Mouse (Mus musculus): Measurements from ENCODE around the gene Nyap1.

Gene Nyap1

DNA sequence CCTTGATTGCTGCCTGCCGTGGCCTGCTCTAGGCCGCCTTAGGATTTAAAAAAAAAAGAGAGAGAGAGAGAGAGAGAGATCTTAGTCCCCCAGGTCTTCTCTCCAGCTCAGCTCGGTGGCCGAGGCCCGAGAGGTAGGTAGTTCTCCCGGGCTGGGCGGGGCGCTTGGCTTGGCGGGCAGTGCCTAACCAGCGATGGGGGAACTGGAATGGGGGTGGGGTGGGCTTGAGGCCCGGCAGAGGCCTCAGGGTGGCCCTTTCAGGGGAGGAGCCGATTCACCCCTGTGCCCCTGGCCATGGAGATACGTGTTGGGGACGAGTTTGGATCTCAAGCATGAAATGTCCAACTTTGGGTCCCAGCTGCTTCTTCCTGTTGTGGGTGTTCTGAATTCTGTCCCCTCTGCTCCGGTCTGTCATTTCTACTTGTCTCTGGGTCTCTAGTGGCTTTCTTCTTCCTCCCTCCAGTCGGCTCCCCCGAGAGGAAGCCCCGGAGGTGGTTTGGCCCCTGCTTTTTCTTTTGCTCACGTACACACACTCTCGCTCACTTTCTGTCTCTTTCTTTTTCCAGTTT, 5.0 kb upstream of the Nyap1 start:
- CTCF ChIA-PET: interaction anchor here (0.6 to 2.0 kb wide), 4 partner anchors 9 to 89 kb away, joined by 3 to 5 read pairs (median 3); no protein-coding TSS in a partner anchor

DNA sequence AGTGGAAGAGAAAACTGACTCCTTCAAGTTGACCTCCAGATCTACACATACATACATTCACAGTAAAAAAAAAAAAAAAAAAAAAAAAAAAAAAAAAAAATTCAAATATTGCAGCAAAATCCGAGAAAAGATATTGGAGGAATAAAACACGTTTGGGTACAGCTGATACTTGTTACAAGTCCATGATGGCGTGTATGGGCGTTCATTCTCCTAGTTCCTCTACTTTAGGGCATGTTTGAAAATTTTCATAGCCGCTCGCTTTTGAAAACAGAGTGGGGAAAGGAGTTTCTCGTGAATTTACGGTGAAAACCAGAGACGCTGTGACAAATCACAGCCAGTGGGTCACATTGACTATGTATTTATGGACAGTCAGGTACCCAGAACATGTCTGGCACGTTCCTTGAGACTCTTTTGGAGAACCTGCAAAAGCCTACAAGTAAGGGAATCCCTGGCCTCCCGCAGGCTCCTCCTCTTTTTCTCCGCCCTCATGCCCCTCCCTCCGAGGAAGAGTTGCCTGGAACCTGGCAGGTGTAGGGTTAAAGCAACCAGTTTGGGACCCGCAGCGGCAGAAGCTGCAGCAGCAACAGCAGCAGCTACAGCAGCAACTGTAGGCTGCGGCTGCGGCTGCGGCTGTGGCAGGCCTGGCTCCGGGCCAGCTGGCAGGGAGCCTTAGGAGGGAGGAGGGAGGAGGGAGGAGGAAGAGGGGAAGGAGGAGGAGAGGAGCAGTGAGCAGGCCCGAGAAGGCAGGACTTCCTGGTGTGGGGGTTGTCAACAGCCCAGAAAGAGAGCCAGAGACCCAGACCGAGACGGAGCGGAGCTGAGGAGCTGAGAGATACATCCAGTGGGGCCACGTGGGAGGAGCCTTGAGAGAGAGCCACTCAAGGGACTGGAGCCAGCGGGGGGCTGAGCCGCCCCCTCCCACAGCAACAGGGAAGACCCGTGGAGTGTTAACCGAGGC, 4.1 kb upstream of the Nyap1 start, which contains the start of gene Tsc22d4:
Tsc22d4 (plus strand) TSS at position 517 of the 958 bp plus-strand sequence.
- CTCF ChIA-PET: interaction anchor here (0.6 to 2.0 kb wide), 3 partner anchors 11 to 89 kb away, joined by 3 to 5 read pairs (median 3); partner anchors contain the start of gene Ppp1r35

DNA sequence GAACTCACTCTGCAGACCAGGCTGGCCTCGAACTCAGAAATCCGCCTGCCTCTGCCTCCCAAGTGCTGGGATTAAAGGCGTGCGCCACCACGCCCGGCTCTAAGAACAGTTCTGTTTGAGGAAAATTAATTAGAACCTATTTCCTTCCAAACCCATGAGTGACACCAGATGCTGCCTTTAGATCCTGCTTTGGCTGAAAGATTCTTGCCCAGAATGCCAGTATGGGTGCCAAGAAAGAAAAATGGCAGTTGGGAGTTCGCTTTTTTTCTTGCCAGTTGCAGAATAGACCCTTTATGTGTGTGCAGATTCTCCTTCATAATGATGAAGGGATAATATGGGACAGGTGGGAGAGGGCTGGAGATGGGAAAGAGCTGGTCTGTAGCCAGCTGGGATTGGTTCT, 2.8 kb upstream of the Nyap1 start:
- CTCF ChIA-PET: no interaction called here

DNA sequence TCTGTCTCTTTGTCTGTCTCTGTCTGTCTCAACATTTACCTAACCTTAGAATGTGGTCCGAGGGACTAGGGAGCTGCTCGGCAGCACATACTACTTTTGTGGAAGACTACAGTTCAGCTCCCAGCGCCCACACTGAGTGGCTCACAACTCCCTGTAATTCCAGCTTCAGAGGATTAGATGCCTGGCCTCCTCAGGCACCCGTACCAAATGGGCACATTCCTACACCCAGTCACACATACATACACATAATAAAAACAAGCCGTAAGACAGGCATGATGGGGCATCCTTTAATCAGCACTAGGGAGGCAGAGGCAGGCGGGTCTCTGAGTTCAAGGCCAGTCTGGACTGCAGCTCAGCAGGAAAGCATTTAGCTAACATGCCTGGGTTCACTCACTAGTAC, 1.4 kb upstream of the Nyap1 start:
- CTCF ChIA-PET: no interaction called here

DNA sequence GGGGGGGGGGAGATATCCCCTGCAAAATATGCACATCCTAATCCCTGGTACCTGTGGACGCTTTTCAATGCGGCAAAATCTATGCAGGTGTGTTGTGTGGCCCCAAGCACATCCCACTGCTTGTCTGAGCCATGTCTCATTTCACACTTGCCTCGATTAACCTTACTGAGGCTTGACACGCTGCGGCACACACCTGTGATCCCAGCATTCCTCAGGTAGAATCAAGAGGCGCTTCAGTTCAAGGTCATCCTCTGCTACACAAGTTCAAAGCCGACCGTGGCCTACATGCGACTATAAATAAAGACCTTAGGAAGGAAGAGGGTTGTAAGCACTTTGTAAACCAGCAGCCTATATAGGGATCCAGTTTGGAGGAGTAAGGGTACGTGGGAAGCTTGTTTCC, 641 bp upstream of the Nyap1 start:
- CTCF ChIA-PET: interaction anchor here (0.6 to 0.9 kb wide), 2 partner anchors 76 to 87 kb away, joined by 5 to 9 read pairs; no protein-coding TSS in a partner anchor

DNA sequence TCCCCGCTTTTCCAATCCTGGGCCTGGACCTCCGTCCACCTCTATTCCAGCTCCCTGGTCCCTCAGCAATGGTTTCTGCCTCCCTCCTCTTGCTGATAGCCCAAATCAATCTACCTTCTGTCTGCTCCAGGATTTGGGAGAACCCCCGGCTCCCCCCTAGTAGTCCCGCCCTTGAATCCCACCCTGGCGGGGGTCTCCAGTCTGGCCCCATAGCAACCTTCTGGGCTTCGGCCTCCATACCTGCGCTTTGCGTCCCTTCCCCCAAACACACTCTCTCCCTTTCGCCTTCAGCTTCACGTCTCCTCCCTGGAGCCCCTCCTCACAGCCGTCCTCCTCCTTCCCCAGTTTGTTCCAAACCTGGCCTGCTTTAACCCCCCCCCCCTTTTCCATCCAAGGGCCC, 901 bp downstream of the Nyap1 start:
- CTCF ChIA-PET: interaction anchor here (0.7 kb wide), 2 partner anchors 86 to 112 kb away, joined by 3 to 5 read pairs; no protein-coding TSS in a partner anchor

DNA sequence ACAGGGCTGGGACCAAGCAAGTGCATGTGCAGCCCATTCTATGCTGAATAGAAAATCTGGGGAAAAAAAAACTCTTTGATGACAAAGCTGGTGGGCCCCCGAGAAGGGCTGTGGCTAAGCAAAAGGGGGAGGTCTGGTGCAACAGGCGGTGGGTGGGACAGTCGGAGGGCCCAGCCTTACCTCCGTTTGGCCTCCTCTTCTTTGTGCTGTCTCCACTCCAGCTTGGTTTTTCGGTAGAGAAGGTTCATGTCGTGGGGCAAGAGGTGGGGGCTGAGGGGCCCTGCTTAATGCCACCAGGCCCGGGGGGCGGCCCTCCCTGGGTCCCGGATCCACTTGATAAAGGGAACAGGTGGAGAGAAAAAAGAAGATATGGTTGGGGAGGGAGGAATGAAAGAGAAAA, 1.9 kb downstream of the Nyap1 start:
- CTCF ChIA-PET: interaction anchor here (1.0 kb wide), 2 partner anchors 8 to 9 kb away, joined by 3 read pairs; no protein-coding TSS in a partner anchor

DNA sequence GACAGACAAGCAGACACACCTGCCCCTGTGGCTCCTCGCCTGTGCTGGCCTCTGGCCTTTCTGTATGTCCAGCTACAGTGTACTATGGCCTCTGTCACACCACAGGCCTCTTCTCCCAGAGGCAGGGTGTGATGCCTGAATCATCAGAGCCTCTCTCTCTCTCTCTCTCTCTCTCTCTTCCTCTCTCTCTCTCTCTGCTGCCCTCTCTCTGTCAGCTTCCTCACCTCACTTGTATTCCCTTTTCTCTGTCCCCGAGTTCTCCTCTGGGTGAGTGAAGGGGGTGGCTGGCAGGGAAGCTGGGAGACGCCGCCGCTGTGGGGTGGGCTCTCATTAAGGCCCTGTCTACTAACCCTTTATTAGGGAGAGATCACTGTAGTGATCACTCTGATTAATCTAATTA, 2.9 kb downstream of the Nyap1 start:
- CTCF ChIA-PET: interaction anchor here (0.6 to 1.0 kb wide), 2 partner anchors 9 kb away, joined by 3 to 4 read pairs; no protein-coding TSS in a partner anchor

DNA sequence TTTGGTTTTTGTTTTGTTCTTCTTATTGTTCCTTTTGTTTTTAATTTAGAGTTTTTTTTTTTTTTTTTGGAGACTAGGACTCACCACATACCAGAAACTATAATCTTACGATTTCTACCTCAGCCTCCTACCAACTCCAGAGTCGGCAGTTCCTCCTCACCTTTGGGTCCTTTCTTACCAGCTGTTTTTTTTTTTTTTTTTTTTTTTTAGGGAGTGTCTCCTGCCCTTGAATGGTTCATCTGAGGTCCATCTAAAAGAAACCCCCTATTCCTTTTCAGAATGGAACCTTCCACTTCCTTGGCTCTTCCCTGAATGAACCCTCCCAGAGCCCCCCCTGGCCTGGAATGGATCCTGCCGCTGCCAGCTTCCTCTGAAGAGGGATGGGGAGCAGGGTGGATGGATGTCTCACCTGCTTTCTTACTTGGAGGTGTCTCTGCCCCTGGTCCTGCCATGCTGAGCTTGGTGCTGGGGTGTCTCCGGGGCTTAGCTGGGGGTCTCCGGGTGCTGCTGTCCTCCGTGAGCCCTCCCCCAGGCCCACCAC, 3.9 kb downstream of the Nyap1 start:
- CTCF ChIA-PET: interaction anchor here (0.7 kb wide), 1 partner anchor 1240 kb away, joined by 3 read pairs; no protein-coding TSS in a partner anchor

DNA sequence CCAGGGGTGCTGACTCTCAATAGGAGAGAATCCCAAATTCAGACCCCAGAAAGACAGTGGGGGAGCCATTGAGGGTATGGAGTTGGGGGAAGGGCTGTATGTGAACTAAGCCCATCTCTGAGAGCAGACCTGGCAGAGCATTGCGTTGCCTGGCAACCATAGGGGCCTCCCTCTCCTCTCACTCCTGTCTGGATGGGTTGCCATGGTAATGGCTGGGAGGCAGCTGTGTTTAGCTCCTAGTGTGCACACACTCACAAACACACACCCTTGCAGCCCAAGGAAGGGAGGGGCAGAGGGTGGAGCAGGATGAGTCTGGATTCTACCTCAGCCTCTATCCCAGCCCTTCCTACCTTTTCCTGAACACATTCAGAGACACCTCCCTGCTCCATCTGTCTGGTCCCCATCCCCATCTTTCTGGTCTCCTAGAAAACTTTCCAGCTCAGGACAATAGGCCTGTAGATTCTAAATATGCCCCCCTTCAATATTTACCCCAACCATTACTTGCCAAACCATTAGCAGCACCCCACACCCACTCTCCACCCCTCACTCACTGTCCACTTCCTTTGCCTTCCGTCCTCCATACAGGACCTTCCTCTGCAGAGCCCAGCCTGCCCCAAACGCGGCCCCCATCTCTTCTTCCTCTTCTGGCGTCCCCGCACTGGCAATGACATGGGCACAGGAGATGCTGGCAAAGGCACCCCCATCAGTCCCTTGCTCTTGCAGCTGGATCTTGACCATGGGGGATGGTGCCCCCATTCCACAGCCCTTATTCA, 6.9 kb downstream of the Nyap1 start:
- CTCF ChIA-PET: interaction anchor here (0.6 kb wide), 1 partner anchor 141 kb away, joined by 9 read pairs; no protein-coding TSS in a partner anchor

DNA sequence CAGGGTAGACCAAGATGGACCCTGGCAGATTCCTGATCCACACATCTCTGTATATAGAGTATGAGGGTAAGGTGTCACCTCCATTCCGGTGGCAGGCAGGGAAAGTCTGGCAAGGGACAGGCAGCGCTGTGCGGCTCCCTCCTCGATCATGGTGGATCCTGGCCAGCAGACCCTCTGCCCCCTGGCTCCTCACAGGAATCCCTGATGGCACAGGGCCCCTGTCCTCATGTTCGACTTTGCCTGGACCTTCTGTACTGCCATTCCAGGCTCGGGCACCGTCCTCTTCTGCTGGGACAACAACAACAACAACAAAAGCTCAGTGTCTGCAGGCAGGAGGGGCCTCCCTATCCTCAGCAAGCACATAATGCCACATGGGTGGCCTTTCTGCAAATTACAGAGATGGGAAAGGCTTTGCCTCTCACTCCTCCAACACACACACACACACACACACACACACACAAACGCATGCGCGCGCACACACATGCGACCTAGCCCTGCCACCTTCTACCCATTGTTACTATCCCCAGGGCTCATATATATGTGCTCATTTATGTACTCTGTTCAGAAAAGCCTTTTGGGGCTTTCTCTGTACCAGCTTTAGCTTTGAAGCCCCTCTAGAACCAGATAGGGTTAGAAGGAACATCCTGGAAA, 7.6 kb downstream of the Nyap1 start:
- CTCF ChIA-PET: interaction anchor here (0.6 kb wide), 1 partner anchor 140 kb away, joined by 9 read pairs; no protein-coding TSS in a partner anchor

DNA sequence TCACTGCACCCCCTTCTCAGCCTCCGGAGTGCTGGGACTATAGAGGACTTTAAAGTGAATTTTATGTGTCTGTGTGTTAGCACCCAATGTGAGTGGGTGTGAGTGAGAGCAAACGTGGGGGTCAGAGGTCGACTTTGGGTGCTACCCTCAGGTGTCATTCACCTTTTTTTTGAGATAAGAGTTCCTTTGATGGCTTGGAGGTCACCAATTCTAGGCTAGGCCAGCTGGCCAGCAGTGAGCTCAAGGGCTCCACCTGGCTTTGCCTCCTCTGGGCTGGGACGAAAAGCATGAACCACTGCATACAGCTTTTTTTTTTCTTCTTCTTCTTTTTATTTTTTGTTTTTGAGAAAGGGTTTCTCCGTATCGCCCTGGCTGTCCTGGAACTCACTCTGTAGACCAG, 14.6 kb downstream of the Nyap1 start:
- CTCF ChIA-PET: no interaction called here

DNA sequence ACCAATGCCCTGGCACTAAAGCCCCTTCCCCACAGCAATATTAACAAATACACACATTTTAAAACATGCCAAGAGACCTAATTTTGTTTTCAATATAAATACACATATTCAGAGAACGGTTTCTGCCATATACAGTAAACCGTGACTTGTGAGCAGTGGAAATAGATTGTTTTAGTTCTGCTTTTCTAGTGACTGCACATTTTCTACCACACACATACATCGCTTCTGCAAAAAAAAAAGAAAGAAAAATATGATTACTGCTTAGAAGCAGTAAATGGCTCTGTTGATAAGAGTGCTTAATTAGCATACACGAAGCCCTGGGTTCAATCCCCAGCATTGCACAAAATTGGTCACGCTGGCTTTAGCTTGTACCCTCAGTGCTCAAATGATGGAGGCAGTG, 17.6 kb downstream of the Nyap1 start:
- CTCF ChIA-PET: no interaction called here

DNA sequence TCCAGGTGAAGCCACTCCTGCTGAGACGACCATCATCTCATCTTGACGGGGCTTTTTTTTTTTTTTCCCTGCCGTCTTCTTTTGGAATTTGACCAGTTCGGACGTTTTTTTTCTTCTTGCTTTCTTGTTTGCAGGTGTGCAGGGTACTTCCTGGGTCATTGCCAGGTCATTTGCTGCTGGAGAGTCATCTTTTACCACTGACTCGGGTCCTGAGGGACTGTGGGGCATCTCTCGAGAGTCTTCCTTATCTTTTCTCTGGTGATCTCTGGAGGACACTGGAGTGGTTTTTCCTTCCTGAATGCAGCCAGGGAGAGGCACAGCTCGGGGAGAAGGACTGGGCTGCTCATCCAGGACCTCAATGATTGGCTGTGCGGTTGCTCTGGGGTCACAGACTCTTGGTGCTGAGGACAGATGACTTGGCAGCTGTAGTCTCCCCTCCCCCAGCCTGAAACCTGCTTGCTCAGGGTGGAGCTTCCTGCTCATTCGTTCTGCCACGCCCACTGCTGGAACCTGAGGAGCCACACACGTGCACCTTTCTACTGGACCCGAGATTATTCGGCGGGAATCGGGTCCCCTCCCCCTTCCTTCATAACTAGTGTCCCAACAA, 20.7 kb downstream of the Nyap1 start:
- CTCF ChIA-PET: interaction anchor here (0.7 kb wide), 1 partner anchor 35 kb away, joined by 6 read pairs; no protein-coding TSS in a partner anchor

DNA sequence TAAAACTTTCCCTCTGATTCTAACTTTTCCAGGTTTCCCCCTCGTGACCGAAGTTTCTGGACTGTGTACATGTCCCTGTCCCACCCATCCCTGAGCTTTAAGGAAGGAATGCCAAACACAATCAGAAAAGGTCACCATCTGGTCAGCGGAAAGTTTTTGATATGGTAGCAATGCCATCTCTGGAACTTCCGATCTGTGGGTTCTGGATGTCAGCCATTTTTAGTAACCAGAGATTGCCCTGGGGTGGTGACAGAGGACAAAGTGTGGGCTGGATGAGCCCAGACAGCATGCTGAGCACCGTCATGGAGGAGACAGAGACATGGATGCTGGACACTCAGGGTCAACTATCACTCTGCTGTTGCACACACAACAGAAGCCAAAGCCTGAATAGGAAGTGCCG, 22.3 kb downstream of the Nyap1 start:
- CTCF ChIA-PET: interaction anchor here (0.6 kb wide), 2 partner anchors 10 to 1627 kb away, joined by 3 read pairs; no protein-coding TSS in a partner anchor

DNA sequence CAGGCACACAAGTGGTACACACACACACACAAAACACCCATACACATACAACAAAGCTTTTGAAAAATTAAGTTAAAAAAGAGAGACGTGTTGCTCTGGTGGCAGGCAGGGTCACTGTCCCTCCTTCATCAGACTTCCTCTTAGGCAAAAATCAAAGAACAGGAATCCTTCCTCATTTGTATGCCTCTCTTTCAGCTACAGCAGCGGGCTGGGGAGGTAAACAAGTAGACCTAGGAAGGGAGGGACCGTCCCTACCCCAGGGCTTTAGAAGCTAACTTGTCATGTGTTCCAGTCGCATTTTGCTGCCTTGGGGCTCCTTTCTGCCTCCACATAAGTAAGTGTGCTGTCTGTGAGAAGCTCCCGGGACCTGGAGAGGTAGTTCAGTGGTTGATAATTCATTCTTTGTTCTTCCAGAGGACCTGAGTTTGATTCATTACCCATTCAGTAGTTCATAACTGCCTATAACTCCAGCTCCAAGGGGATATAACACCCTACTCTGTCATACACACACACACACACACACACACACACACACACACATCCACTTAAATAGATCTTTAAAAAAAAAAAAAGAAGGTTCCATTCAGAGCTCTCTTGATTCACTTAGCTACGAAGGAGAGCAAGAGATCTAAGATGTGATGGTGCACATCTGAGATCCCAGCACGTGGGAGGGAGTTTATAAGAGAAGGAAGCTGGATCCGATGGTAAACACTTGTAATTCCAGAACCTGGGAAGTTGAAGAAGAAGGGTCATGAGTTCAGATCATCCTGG, 23.2 kb downstream of the Nyap1 start:
- CTCF ChIA-PET: interaction anchor here (0.6 kb wide), 2 partner anchors 59 to 1627 kb away, joined by 3 read pairs; no protein-coding TSS in a partner anchor

DNA sequence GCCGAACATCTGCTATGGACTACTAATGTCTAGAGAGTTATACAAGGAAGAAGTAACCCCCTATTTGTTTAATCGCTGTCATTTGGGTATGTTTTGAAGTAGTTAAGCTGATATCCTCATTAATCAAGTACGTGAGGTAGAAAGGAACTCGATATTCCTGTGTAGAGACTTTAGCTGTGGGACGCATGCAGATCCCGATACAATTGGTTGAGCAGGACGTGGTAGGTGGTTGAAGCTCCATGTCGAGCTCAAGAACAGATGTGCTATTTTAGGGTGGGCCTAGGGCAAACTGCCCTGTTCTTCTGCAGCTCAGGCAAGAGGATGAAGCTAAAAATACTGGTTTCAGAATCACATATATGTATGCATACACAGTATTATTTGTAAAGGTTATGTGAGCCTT, 25.7 kb downstream of the Nyap1 start:
- CTCF ChIA-PET: no interaction called here

DNA sequence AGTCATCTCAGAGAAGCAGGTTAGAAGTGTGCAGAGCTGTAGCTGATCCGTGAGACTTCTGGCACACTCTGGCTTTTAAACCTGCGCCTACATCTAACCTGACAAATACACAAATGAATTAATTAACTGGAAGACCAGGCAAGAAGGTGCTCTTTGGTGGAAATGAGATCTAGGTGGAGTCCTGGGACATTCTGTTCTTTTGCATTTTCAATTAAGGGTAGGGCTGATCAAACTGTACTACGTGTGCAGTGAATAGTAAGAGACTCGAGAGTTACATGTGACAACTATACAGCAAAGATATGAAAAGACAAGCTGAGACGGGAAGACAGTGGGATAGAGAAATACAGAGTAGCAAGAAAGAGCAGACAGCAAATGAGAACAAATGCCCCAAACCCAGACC, 28.0 kb downstream of the Nyap1 start:
- CTCF ChIA-PET: no interaction called here

DNA sequence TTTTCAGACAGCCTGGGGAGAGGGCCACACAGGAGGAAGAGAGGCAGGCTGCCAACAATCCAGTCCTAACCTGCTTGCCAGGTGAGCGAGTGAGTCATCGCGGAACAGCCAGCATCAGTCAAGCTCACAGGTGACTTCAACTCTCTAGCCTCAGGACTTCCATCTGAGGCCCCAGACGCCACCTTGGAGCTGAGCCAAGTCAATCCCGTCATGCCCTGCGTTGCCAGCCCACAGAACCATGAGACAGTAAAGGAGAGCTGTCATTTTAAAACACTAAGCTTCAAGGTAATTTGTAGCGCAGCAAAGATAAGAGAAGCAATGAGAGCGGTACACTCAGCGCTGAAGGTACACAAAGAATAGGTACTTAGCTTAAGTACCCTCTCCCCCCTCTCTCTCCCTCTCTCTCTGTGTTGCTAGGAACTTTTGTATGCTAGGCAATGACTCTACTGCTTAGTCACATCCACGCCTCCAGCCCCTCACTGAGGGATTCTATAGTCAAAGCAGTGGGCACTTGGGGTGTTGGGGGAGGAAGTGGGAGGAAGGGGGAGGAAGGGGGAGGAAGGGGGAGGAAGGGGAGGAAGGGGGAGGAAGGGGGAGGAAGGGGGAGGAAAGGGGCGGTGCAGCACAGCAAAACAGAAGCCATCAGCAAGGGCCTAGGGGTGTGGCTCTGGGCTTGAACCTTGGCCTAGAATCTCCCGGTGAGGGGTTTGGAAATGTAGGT, 34.3 kb downstream of the Nyap1 start:
- CTCF ChIA-PET: interaction anchor here (0.5 kb wide), 1 partner anchor 52 kb away, joined by 11 read pairs; no protein-coding TSS in a partner anchor
